Comparison of ENCODE assay signal across 12 mouse cellular contexts in the genomic region with DNA sequence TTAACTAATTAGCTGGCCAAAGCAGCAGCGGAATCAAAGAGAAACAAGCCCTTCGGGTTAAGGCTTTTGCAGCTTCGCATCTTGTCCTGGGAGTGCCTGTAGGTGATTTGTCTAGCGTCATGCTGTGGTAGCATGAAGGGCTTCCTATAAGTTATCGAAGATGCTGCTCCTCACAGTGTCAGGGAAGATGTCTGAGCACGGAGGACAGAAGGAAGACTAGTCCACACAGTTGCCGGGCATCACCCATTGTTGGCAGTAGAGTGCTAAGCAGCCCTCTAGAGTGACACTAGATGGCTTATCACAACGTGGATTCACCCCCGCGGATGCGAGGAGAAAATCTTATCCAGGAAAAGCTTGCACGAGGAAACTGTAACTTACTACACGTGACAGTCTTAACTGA. TPM values are rescaled to one million over a fixed set of nuclear protein-coding genes. Genes with fewer than 3 reads are reported as not detected.
DNase-seq lines count a peak whose midpoint lies in the region; ATAC-seq and TF ChIP-seq lines count a peak whose summit lies in the region.
"Had no signal": no experiment of that assay in that cellular context is flagged by ENCODE, and none has a peak within 500 bp of the region (broad histone marks: within the 10 kb centered on the region; RNA-seq: fewer than 3 reads in every experiment).

No protein-coding gene starts in this region.

- no peaks in the 10 kb centered on the region for H3K27me3 ChIP-seq in heart, embryonic 11.5 days (ENCODE audit: control insufficient read depth, insufficient read depth, low read length)
- H3K27me3 ChIP-seq in spleen, adult 2 months (ENCODE audit: control insufficient read depth, insufficient read depth, low read length) = no peaks in the 10 kb centered on the region
- no peaks in the 10 kb centered on the region for H3K27me3 ChIP-seq in limb, embryonic 13.5 days

- DNase-seq in heart, adult 18-20 months = no peak
- no peak for DNase-seq in spleen, adult 2 months (ENCODE audit: low read depth in 1 of 2, low spot score in 2 of 2)
- DNase-seq in spleen, postnatal 14 days (ENCODE audit: low spot score in 2 of 2) = no peak
- no peak for DNase-seq in ovary, postnatal 36 days (ENCODE audit: low spot score)
- DNase-seq in embryo, embryonic 10.5 days (ENCODE audit: low spot score) = no peak
- DNase-seq in thymus, adult 18-20 months = no peak
- DNase-seq: cerebellum, adult 11 months; gastrocnemius, postnatal 14 days had no signal

- no peak overlapping the region for H3K4me3 ChIP-seq in heart, embryonic 11.5 days (ENCODE audit: low read depth, low read length)
- peak overlapping the region; percentile 59 for H3K4me3 ChIP-seq in spleen, adult 2 months (ENCODE audit: extremely low read depth, insufficient read depth, insufficient read length)
- H3K4me3 ChIP-seq in limb, embryonic 13.5 days = no peak overlapping the region
- H3K4me3 ChIP-seq: myocyte had no signal

- H3K9me3 ChIP-seq in heart, embryonic 11.5 days (replicated peaks; ENCODE audit: control insufficient read depth, low read length) = no peaks in the 10 kb centered on the region
- H3K9me3 ChIP-seq in limb, embryonic 13.5 days = no peaks in the 10 kb centered on the region

- peak overlapping the region; percentile 41 for H3K4me2 ChIP-seq in heart, embryonic 11.5 days
- H3K4me2 ChIP-seq in limb, embryonic 13.5 days (replicated peaks) = peak overlapping the region; percentile 48

- H3K4me1 ChIP-seq in heart, embryonic 11.5 days (ENCODE audit: control insufficient read depth, insufficient read depth, low read length) = no peaks in the 10 kb centered on the region
- no peaks in the 10 kb centered on the region for H3K4me1 ChIP-seq in spleen, adult 2 months (ENCODE audit: control insufficient read depth, insufficient read depth, insufficient read length)
- peaks cover 9% of the 10 kb centered on the region; the same call in 1 of the 2 replicates for H3K4me1 ChIP-seq in limb, embryonic 13.5 days

- no peak overlapping the region for H3K27ac ChIP-seq in heart, embryonic 11.5 days (ENCODE audit: low read depth, low read length)
- no peak overlapping the region for H3K27ac ChIP-seq in spleen, adult 2 months (ENCODE audit: insufficient read depth, low read length)
- no peak overlapping the region for H3K27ac ChIP-seq in limb, embryonic 13.5 days

- no peak for ATAC-seq in heart, embryonic 11.5 days (replicated peaks; ENCODE audit: insufficient number of reproducible peaks, low FRiP score, low TSS enrichment)
- no peak for ATAC-seq in limb, embryonic 13.5 days (ENCODE audit: low FRiP score, low read depth)

- no peaks in the 10 kb centered on the region for H3K36me3 ChIP-seq in heart, embryonic 11.5 days (ENCODE audit: control insufficient read depth, insufficient read depth, low read length)
- H3K36me3 ChIP-seq in spleen, adult 2 months (ENCODE audit: control insufficient read depth, insufficient read depth, low read length) = no peaks in the 10 kb centered on the region
- no peaks in the 10 kb centered on the region for H3K36me3 ChIP-seq in limb, embryonic 13.5 days

- WGBS in heart, embryonic 11.5 days (ENCODE audit: insufficient replicate concordance) = 58% methylated on average over 13 of the region's 13 CpGs
- WGBS in spleen, adult 2 months = 13% methylated on average over 13 of the region's 13 CpGs
- 75% methylated on average over 13 of the region's 13 CpGs for WGBS in limb, embryonic 13.5 days

- TF ChIP-seq CTCF in spleen, adult 2 months (IDR thresholded peaks at IDR 0.05; ENCODE audit: extremely low read depth, insufficient read depth, insufficient read length, insufficient replicate concordance) = no peak

- H3K9ac ChIP-seq in heart, embryonic 11.5 days (ENCODE audit: low read depth, low read length) = no peak overlapping the region
- H3K9ac ChIP-seq in limb, embryonic 13.5 days = no peak overlapping the region

- no peak for TF ChIP-seq POLR2A in spleen, adult 2 months (IDR thresholded peaks at IDR 0.05; ENCODE audit: low read depth, low read length)

RNA-seq across cellular contexts. Expression of a gene that starts 4.4 kb away (rescaled TPM):
- polyA plus RNA-seq in heart, embryonic 11.5 days (2014; fragmentation: Nextera tagmentation; extraction: Ambion mirVana) = 0.20 TPM in 1 of 2 replicates, not detected in the other
- total RNA-seq in heart, adult 18-20 months (2021) = not detected
- polyA plus RNA-seq in spleen, adult 2 months (2012; rRNA removed) = 1.6 and 1.8 TPM in 2 replicates
- polyA plus RNA-seq in limb, embryonic 13.5 days (2015; fragmentation: Nextera tagmentation; extraction: Ambion mirVana) = 0.23 TPM in 1 of 2 replicates, not detected in the other
- total RNA-seq: gastrocnemius, postnatal 14 days; layer of hippocampus, adult 8-10 months had no signal

RNA-seq across cellular contexts. Expression of a gene that starts 48.9 kb away (rescaled TPM):
- 4.2 and 5.3 TPM in 2 replicates for polyA plus RNA-seq in heart, embryonic 11.5 days (2014; fragmentation: Nextera tagmentation; extraction: Ambion mirVana)
- 10 to 100 TPM; 21.7 to 30.4 TPM for total RNA-seq in heart, adult 18-20 months (2021)
- polyA plus RNA-seq in spleen, adult 2 months (2012; rRNA removed) = 12.2 and 13.0 TPM in 2 replicates
- 3.5 TPM in 2 replicates for polyA plus RNA-seq in limb, embryonic 13.5 days (2015; fragmentation: Nextera tagmentation; extraction: Ambion mirVana)
